Mouse (Mus musculus) brain, embryonic 14.5 days (tissue): ENCODE results near the gene Gm10638.

Experiments used
- CTCF ChIP-seq: fragments of 200-500 bp; IDR thresholded peaks from 2 replicates; pipeline ENCODE4 v1.5.1; 2012; ENCODE audit warnings: inconsistent platforms, mild to moderate bottlenecking, moderate library complexity, borderline replicate concordance; ENCODE audit not compliant: insufficient read depth, insufficient read length; ENCODE audit errors: extremely low read depth
- POLR2A ChIP-seq: fragments of 200-500 bp; IDR thresholded peaks from 2 replicates; pipeline ENCODE4 v1.6.1; 2012; ENCODE audit warnings: mild to moderate bottlenecking, inconsistent platforms, borderline replicate concordance; ENCODE audit not compliant: poor library complexity, insufficient read depth, insufficient read length, severe bottlenecking; ENCODE audit errors: extremely low read depth

- TF ChIP-seq CTCF (no peak), POLR2A (no peak)
Measured at GRCm38 (mm10) chr8:86730303-86730702, 15.2 kb upstream of the Gm10638 start.
